Mouse (Mus musculus): ENCODE measurements around the gene Ltbp1. TPM values are rescaled to one million over a fixed set of nuclear protein-coding genes. Genes with fewer than 3 reads are reported as not detected.

The Ltbp1 gene
- total and polyA plus RNA-seq, 3 experiments = 0.01 to 0.04 TPM; not detected in 1

GRCm38 (mm10) chr17:75017423-75017822 is 12.1 kb downstream of the Ltbp1 start (continued):
- TF ChIP-seq E2F4 (IDR thresholded peaks at IDR 0.05; ENCODE audit: borderline replicate concordance, low read depth, low read length) = no peak
- no peak for TF ChIP-seq ELF1 (IDR thresholded peaks at IDR 0.05; ENCODE audit: low read depth, low read length)
- no peak for TF ChIP-seq MYC (IDR thresholded peaks at IDR 0.05; ENCODE audit: low read depth, low read length)
- no peak for TF ChIP-seq TBP (IDR thresholded peaks at IDR 0.05; ENCODE audit: low read depth, low read length)
- no peak for TF ChIP-seq HCFC1 (IDR thresholded peaks at IDR 0.05; ENCODE audit: low read depth, low read length)
- TF ChIP-seq ZC3H11A (IDR thresholded peaks at IDR 0.05; ENCODE audit: low read depth, low read length) = peak; percentile 91
- TF ChIP-seq BHLHE40 (IDR thresholded peaks at IDR 0.05; ENCODE audit: borderline replicate concordance, low read depth, low read length) = 0 out of 2 replicates have a peak, but pooled peaks have one; percentile 10
- peak; percentile 87 to 91 (median 89) for TF ChIP-seq CTCF (IDR thresholded peaks at IDR 0.05 in 2 of 3, conservative IDR thresholded peaks at IDR 0.05 in 1 of 3; ENCODE audit: control insufficient read depth in 1 of 3, insufficient read depth in 1 of 3, low read depth in 2 of 3, low read length in 3 of 3, poor library complexity in 1 of 3, severe bottlenecking in 1 of 3)
- TF ChIP-seq GABPA (IDR thresholded peaks at IDR 0.05; ENCODE audit: low read depth, low read length) = no peak
- TF ChIP-seq MAX (IDR thresholded peaks at IDR 0.05; ENCODE audit: low read length) = no peak

DNA sequence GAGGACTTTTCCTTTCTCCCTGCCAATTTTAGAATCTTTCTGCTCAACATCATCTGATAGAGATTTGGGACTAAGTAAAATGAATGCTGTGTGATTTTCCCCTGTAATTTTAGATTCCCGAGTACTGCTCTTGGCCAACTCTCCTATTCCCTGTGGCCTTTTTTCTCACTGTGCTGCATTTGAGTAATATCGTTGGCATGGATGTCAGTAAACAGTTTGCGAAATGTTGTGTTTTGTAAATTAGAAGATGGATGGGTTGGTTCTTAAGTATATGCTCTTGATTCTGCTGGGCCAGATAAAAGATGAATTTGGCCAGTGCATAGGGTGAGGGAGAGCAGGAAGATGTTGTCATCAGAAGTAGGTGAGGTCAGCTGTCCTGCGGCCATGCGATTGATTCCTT is 12.8 kb downstream of the Ltbp1 start:
- no peak overlapping the region for H3K9ac ChIP-seq (ENCODE audit: control insufficient read depth, low read depth, low read length, poor library complexity, severe bottlenecking)
- H3K4me3 ChIP-seq (ENCODE audit: control insufficient read depth in 1 of 2, insufficient read depth in 1 of 2, low read depth in 2 of 2, low read length in 2 of 2) = no peak overlapping the region
- no peaks in the 10 kb centered on the region for H3K9me3 ChIP-seq (replicated peaks; ENCODE audit: insufficient read depth, low read length)
- no peaks in the 10 kb centered on the region; a peak in 1 of 4 replicates for H3K27me3 ChIP-seq (ENCODE audit: control insufficient read depth in 1 of 2, insufficient read depth in 2 of 2, low read length in 2 of 2)
- no peak for DNase-seq (ENCODE audit: low read depth, low spot score)
- H3K79me2 ChIP-seq (ENCODE audit: control insufficient read depth, insufficient read depth, low read length, poor library complexity) = no peaks in the 10 kb centered on the region
- no peak overlapping the region for H3K27ac ChIP-seq (ENCODE audit: control insufficient read depth, low read depth, low read length)
- TF ChIP-seq MYC (IDR thresholded peaks at IDR 0.05; ENCODE audit: low read depth, low read length) (no peak), RCOR1 (IDR thresholded peaks at IDR 0.05; ENCODE audit: low read depth, low read length) (no peak), NELFE (IDR thresholded peaks at IDR 0.05; ENCODE audit: low read depth, low read length) (no peak)
- no peaks in the 10 kb centered on the region for H3K4me1 ChIP-seq (ENCODE audit: control insufficient read depth in 1 of 2, insufficient read depth in 2 of 2, low read length in 2 of 2)
- H3K36me3 ChIP-seq (ENCODE audit: control insufficient read depth in 1 of 2, insufficient read depth in 2 of 2, low read length in 2 of 2) = no peaks in the 10 kb centered on the region

- H3K36me3 ChIP-seq (ENCODE audit: control insufficient read depth in 1 of 2, insufficient read depth in 2 of 2, low read length in 2 of 2) = no peaks in the 10 kb centered on the region
- H3K4me3 ChIP-seq (ENCODE audit: control insufficient read depth in 1 of 2, insufficient read depth in 1 of 2, low read depth in 2 of 2, low read length in 2 of 2) = no peak overlapping the region
- no peaks in the 10 kb centered on the region for H3K9me3 ChIP-seq (replicated peaks; ENCODE audit: insufficient read depth, low read length)
- H3K27me3 ChIP-seq (ENCODE audit: control insufficient read depth in 1 of 2, insufficient read depth in 2 of 2, low read length in 2 of 2) = no peaks in the 10 kb centered on the region; a peak in 2 of 4 replicates
- H3K27ac ChIP-seq (ENCODE audit: control insufficient read depth, low read depth, low read length) = no peak overlapping the region
- H3K9ac ChIP-seq (ENCODE audit: control insufficient read depth, low read depth, low read length, poor library complexity, severe bottlenecking) = no peak overlapping the region
- no peak for DNase-seq (ENCODE audit: low read depth, low spot score)
- no peaks in the 10 kb centered on the region for H3K79me2 ChIP-seq (ENCODE audit: control insufficient read depth, insufficient read depth, low read length, poor library complexity)
- TF ChIP-seq GATA1 (IDR thresholded peaks at IDR 0.05; ENCODE audit: low read depth, low read length) (no peak), NRF1 (IDR thresholded peaks at IDR 0.05; ENCODE audit: insufficient read depth, low read depth, low read length, poor library complexity, severe bottlenecking) (no peak), MAX (IDR thresholded peaks at IDR 0.05; ENCODE audit: low read length) (no peak), ZC3H11A (IDR thresholded peaks at IDR 0.05; ENCODE audit: low read depth, low read length) (no peak), TCF12 (IDR thresholded peaks at IDR 0.05; ENCODE audit: low read depth, low read length) (no peak), UBTF (IDR thresholded peaks at IDR 0.05; ENCODE audit: borderline replicate concordance, insufficient read depth, low read depth, low read length) (no peak), HCFC1 (IDR thresholded peaks at IDR 0.05; ENCODE audit: low read depth, low read length) (no peak), NELFE (IDR thresholded peaks at IDR 0.05; ENCODE audit: low read depth, low read length) (no peak), EP300 (IDR thresholded peaks at IDR 0.05; ENCODE audit: low read depth in 1 of 2, low read length in 2 of 2) (no peak), CHD2 (IDR thresholded peaks at IDR 0.05; ENCODE audit: low read length) (no peak), JUND (IDR thresholded peaks at IDR 0.05; ENCODE audit: low read depth, low read length) (no peak), MAFK (IDR thresholded peaks at IDR 0.05; ENCODE audit: borderline replicate concordance, low read depth, low read length) (no peak), TAL1 (IDR thresholded peaks at IDR 0.05; ENCODE audit: low read length) (no peak), ETS1 (IDR thresholded peaks at IDR 0.05; ENCODE audit: low read depth, low read length) (no peak), USF1 (IDR thresholded peaks at IDR 0.05; ENCODE audit: low read depth, low read length) (no peak), TBP (IDR thresholded peaks at IDR 0.05; ENCODE audit: low read depth, low read length) (no peak), MEF2A (IDR thresholded peaks at IDR 0.05; ENCODE audit: extremely low read depth, insufficient replicate concordance, low read depth, low read length, poor library complexity, severe bottlenecking) (no peak), SMC3 (IDR thresholded peaks at IDR 0.05; ENCODE audit: low read depth, low read length) (no peak), MYB (IDR thresholded peaks at IDR 0.05; ENCODE audit: low read depth, low read length) (no peak), SIN3A (IDR thresholded peaks at IDR 0.05; ENCODE audit: low read length) (no peak)
- H3K4me1 ChIP-seq (ENCODE audit: control insufficient read depth in 1 of 2, insufficient read depth in 2 of 2, low read length in 2 of 2) = no peaks in the 10 kb centered on the region
Observed at GRCm38 (mm10) chr17:75020026-75020425, 14.7 kb downstream of the Ltbp1 start.

All from MEL (cell line).